Mouse (Mus musculus) naive thymus-derived CD4-positive, alpha-beta T cell, adult 5 months (primary cell): Measurements from ENCODE around the gene Nabp1. TPM values are rescaled to one million over a fixed set of nuclear protein-coding genes. Genes with fewer than 3 reads are reported as not detected.

Experiments
- polyA plus RNA-seq: library from polyadenylated mRNA; unstranded; fragments of 100-300 nt; shearing (Covaris generic); gene quantifications from one replicate; pipeline ENCODE4 v1.2.1, GENCODE M21; 2017

The Nabp1 gene
- polyA plus RNA-seq: 133 TPM

DNA sequence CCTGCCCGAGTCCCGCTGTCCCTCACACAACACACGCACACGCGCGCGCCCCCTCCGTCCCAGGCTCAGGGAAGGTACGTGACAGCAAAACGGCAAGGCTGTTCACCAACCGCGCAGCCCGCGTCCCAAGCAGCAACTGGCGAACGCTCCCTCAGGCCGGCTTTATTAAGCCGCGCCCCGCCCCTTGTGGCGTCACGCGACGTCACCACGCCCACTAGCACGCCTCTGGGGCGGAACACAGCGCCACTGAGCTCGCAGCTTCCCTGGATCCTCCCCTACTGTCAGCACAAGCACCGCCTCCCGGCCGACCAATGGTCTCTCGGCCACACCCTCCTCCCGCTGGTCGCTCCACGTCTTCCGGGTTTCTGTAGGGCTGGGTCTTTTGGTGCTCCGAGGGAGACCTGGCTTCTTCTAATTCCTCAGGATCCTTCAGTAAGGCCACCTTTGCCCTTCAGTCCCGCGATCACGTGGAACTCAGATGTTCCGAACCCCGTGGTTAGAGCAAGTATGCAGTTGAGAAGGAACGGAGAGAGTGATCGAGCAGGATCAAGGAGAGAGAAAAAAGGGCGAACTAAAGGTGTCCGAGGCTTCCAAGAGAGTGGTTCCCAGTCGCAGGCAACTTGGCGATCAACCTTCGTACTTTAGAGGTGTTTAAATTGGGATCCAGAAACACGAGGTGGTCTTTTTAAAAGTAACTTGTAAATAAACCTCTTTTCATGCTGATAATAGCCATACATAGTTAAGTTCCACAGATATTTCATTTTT lies at the start of gene Nabp1:
TSS of gene Nabp1 (minus strand) at position 164 of the 765 bp plus-strand sequence.

Other genes with a start within 250 kb of the Nabp1 start
- gene Cavin2, start 189.3 kb downstream of the Nabp1 start, polyA plus RNA-seq: not detected